9 mouse cellular contexts compared by ENCODE assay signal in genomic region chr6:143115011-143115445, GRCm38 (mm10). TPM values are rescaled to one million over a fixed set of nuclear protein-coding genes. Genes with fewer than 3 reads are reported as not detected.
A peak's percentile ranks its signal among the peaks of the same experiment; 100 is the strongest.
DNase-seq lines count a peak whose midpoint lies in the region; ATAC-seq and TF ChIP-seq lines count a peak whose summit lies in the region.
"Had no signal": no experiment of that assay in that cellular context is flagged by ENCODE, and none has a peak within 500 bp of the region (broad histone marks: within the 10 kb centered on the region; RNA-seq: fewer than 3 reads in every experiment).

No protein-coding gene starts in this region.

- H3K27me3 ChIP-seq in ES-Bruce4 (ENCODE audit: control insufficient read depth, insufficient read depth, low read length, poor library complexity, severe bottlenecking), result no peaks in the 10 kb centered on the region
- H3K27me3 ChIP-seq in kidney, embryonic 15.5 days, result no peaks in the 10 kb centered on the region

- no peak for TF ChIP-seq CTCF in ES-Bruce4 (IDR thresholded peaks at IDR 0.05; ENCODE audit: low read depth, low read length)

- H3K9me3 ChIP-seq in ES-Bruce4 (replicated peaks; ENCODE audit: control insufficient read depth, insufficient read depth, low read length, poor library complexity, severe bottlenecking), result no peaks in the 10 kb centered on the region
- no peaks in the 10 kb centered on the region for H3K9me3 ChIP-seq in kidney, embryonic 15.5 days (replicated peaks)

- no peaks in the 10 kb centered on the region for H3K36me3 ChIP-seq in ES-Bruce4 (ENCODE audit: control insufficient read depth, insufficient read depth, low read length, poor library complexity, severe bottlenecking)
- H3K36me3 ChIP-seq in kidney, embryonic 15.5 days, result no peaks in the 10 kb centered on the region

- no peak for TF ChIP-seq POLR2A in ES-Bruce4 (IDR thresholded peaks at IDR 0.05; ENCODE audit: insufficient read depth, low read length)

- peak; percentile 70 for ATAC-seq in kidney, embryonic 15.5 days (replicated peaks; ENCODE audit: low FRiP score)

- no peak overlapping the region for H3K4me3 ChIP-seq in ES-Bruce4 (ENCODE audit: low read depth, low read length)
- H3K4me3 ChIP-seq in kidney, embryonic 15.5 days (replicated peaks), result no peak overlapping the region
- H3K4me3 ChIP-seq: myocyte had no signal

- no peak overlapping the region for H3K9ac ChIP-seq in ES-Bruce4 (ENCODE audit: low read depth, poor library complexity, severe bottlenecking)
- no peak overlapping the region for H3K9ac ChIP-seq in kidney, embryonic 15.5 days

- 0 out of 2 replicates have a peak overlapping the region, but pooled peaks have one; percentile 1 for H3K4me2 ChIP-seq in kidney, embryonic 15.5 days

- no peak for TF ChIP-seq EP300 in ES-Bruce4 (IDR thresholded peaks at IDR 0.05; ENCODE audit: insufficient read depth, low read depth, low read length)

- H3K27ac ChIP-seq in ES-Bruce4 (ENCODE audit: insufficient read depth, low read length), result peak overlapping the region; percentile 70
- H3K27ac ChIP-seq in kidney, embryonic 15.5 days, result peak overlapping the region; percentile 75

- H3K4me1 ChIP-seq in ES-Bruce4 (ENCODE audit: control insufficient read depth, insufficient read depth, low read length), result peaks cover 12% of the 10 kb centered on the region
- H3K4me1 ChIP-seq in kidney, embryonic 15.5 days, result peaks cover 10% of the 10 kb centered on the region

- 44% methylated on average over 9 of the region's 9 CpGs for WGBS in kidney, embryonic 15.5 days

- peak; percentile 70 for DNase-seq in adrenal gland, postnatal 10 days
- peak; percentile 15 for DNase-seq in mesoderm, embryonic 11.5 days (ENCODE audit: low read depth, low spot score)
- DNase-seq in retina, embryonic 14.5 days (ENCODE audit: low spot score), result no peak
- DNase-seq in neural tube, embryonic 10.5 days (ENCODE audit: extremely low spot score, low spot score), result no peak
- no peak for DNase-seq in frontal cortex, postnatal 14 days (ENCODE audit: low spot score in 2 of 2)
- DNase-seq in ovary, postnatal 14 days (ENCODE audit: low spot score), result no peak

RNA-seq across cellular contexts. Expression of gene C2cd5, which starts 15.1 kb away (rescaled TPM):
- 49.6 and 57.2 TPM in 2 replicates for polyA plus RNA-seq in ES-Bruce4 (2011; ENCODE audit: insufficient read depth, insufficient read length, low read depth, missing spikeins)
- 10 to 100 TPM; 19.5 to 34.9 TPM for total RNA-seq in adrenal gland, postnatal 10 days (2021)
- 31.5 and 34.3 TPM in 2 replicates for polyA plus RNA-seq in kidney, embryonic 15.5 days (2015; fragmentation: Nextera tagmentation; extraction: Ambion mirVana)

RNA-seq across cellular contexts. Expression of gene Etnk1, which starts 52.0 kb away (rescaled TPM):
- 140 and 149 TPM in 2 replicates for polyA plus RNA-seq in ES-Bruce4 (2011; ENCODE audit: insufficient read depth, insufficient read length, low read depth, missing spikeins)
- total RNA-seq in adrenal gland, postnatal 10 days (2021), result 10 to 100 TPM; 79.6 to 81.5 TPM
- 26.4 and 28.2 TPM in 2 replicates for polyA plus RNA-seq in kidney, embryonic 15.5 days (2015; fragmentation: Nextera tagmentation; extraction: Ambion mirVana)

Comparison
In these comparisons a context has a peak if more than half of its experiments do, and no peak if none do; other contexts are left out.
1. DNase-seq: peak in adrenal gland, postnatal 10 days (single experiment) and mesoderm, embryonic 11.5 days (single experiment); none in retina, embryonic 14.5 days (single experiment), neural tube, embryonic 10.5 days (single experiment), frontal cortex, postnatal 14 days (0 of 2) and ovary, postnatal 14 days (single experiment).